Mouse (Mus musculus): ENCODE data around the gene Wwox. TPM values are rescaled to one million over a fixed set of nuclear protein-coding genes. Genes with fewer than 3 reads are reported as not detected.
A peak's percentile ranks its signal among the peaks of the same experiment; 100 is the strongest.

Gene Wwox
- polyA plus RNA-seq, 1 experiment from 2014 or later: 11.0 TPM

DNA sequence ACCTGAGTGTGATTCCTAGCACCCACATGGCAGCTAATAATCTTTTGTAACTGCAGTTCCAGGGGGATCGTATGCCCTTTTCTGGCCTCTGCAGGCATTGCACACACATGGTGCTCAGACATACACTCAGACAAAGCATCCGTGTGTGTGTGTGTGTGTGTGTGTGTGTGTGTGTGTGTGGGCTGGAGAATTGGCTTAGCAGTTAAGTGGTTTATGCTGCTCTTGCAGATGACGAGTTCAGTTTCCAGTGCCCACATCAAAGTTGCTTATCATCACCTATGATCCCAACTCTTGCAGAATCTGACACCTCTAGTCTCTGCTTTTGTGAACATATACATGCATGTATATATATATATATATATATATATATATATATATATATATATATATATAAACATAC is 448.9 kb downstream of the Wwox start:
- Histone ChIP-seq H3K4me1 (ENCODE audit: control insufficient read depth, insufficient read depth, low read length) (peaks cover 11% of the 10 kb centered on the region), H3K4me3 (ENCODE audit: low read depth, low read length) (no peak overlapping the region), H3K9ac (ENCODE audit: low read depth, low read length) (no peak overlapping the region), H3K36me3 (ENCODE audit: control insufficient read depth, insufficient read depth, low read length) (no peaks in the 10 kb centered on the region), H3K4me2 (ENCODE audit: low read depth, low read length) (no peak overlapping the region), H3K9me3 (ENCODE audit: control insufficient read depth, low read length) (no peaks in the 10 kb centered on the region), H3K27me3 (replicated peaks; ENCODE audit: control insufficient read depth, insufficient read depth, low read length) (no peaks in the 10 kb centered on the region), H3K27ac (replicated peaks; ENCODE audit: low read depth, low read length) (no peak overlapping the region)
- ATAC-seq (ENCODE audit: low read depth): no peak
- 84% methylated on average over 3 of the region's 3 CpGs for WGBS
- no peak for DNase-seq (ENCODE audit: low spot score)

DNA sequence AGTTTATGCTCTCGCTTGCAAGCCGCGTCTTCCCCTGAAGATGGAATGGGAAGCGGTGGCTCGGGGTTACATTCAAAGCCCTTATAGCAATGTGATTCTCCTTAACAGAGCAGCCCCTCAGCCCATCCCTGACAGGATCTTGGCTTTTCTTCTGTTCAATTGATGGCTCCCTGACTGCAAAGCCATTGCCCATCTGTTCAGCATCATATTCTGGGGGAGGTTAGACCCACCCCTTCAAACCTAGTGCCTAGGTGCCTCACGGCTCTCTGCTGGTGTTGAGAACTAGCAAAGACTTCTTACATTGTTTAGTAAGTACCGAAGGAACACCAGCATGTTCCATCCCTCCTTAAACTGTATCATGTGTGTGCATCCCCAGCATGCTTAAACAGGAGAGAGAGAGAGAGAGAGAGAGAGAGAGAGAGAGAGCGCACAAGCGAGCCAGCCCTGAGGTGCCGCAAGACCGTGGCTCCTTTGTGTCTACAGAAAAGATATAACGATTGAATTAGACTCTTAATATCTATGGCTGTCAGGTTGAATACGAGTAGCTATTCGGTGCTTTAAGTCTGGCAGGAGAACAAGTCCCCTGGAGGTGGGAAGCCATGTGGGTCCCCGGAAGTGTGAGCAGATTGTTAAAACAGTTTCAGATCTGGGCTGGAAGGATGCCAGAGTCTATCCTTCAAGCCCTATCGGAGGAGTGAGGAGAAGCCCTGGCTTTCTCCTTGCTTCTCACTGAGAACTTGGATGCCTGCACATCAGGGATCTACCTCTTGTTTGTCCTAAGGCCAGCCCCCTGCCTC is 450.3 kb downstream of the Wwox start:
- 48% methylated on average over 16 of the region's 16 CpGs for WGBS
- ATAC-seq (ENCODE audit: low read depth): peak; percentile 53; the same call in 1 of the 2 replicates

DNA sequence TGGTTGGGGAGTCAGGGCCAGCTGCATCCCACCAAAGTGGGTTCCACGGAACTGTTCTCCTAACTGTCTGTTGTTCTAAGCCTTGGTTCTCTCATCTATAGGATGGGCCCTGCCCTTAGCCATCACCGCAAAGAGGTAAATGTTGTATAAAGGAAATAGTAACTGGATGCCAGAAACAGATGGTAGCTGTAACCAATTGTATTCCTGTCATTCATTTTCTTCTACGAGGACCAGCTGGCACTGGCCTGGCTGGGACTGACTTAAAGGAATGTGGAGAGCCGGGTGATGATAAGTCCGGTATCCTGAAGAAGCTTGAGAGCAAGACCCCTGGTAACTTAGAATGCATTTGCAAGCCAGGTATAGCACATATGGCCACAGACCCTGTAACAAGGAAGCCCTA is 451.0 kb downstream of the Wwox start:
- no peak overlapping the region for H3K4me2 ChIP-seq (ENCODE audit: low read depth, low read length)
- DNase-seq (ENCODE audit: low spot score): no peak
- H3K27ac ChIP-seq (replicated peaks; ENCODE audit: low read depth, low read length): no peak overlapping the region
- H3K9ac ChIP-seq (ENCODE audit: low read depth, low read length): no peak overlapping the region
- WGBS: 27% methylated on average over 5 of the region's 5 CpGs
- H3K4me1 ChIP-seq (ENCODE audit: control insufficient read depth, insufficient read depth, low read length): peaks cover 8% of the 10 kb centered on the region
- H3K9me3 ChIP-seq (ENCODE audit: control insufficient read depth, low read length): no peaks in the 10 kb centered on the region
- H3K4me3 ChIP-seq (ENCODE audit: low read depth, low read length): no peak overlapping the region
- ATAC-seq (ENCODE audit: low read depth): peak; percentile 33; the same call in 1 of the 2 replicates
- no peaks in the 10 kb centered on the region for H3K36me3 ChIP-seq (ENCODE audit: control insufficient read depth, insufficient read depth, low read length)
- H3K27me3 ChIP-seq (replicated peaks; ENCODE audit: control insufficient read depth, insufficient read depth, low read length): no peaks in the 10 kb centered on the region

More for the DNA sequence above, 450.3 kb downstream of the Wwox start:
- Histone ChIP-seq H3K9ac (ENCODE audit: low read depth, low read length) (no peak overlapping the region), H3K27me3 (replicated peaks; ENCODE audit: control insufficient read depth, insufficient read depth, low read length) (no peaks in the 10 kb centered on the region), H3K36me3 (ENCODE audit: control insufficient read depth, insufficient read depth, low read length) (no peaks in the 10 kb centered on the region), H3K4me3 (ENCODE audit: low read depth, low read length) (no peak overlapping the region), H3K27ac (replicated peaks; ENCODE audit: low read depth, low read length) (no peak overlapping the region), H3K4me2 (ENCODE audit: low read depth, low read length) (0 out of 2 replicates have a peak overlapping the region, but pooled peaks have one; percentile 10), H3K4me1 (ENCODE audit: control insufficient read depth, insufficient read depth, low read length) (peaks cover 9% of the 10 kb centered on the region), H3K9me3 (ENCODE audit: control insufficient read depth, low read length) (no peaks in the 10 kb centered on the region)
- no peak for DNase-seq (ENCODE audit: low spot score)

DNA sequence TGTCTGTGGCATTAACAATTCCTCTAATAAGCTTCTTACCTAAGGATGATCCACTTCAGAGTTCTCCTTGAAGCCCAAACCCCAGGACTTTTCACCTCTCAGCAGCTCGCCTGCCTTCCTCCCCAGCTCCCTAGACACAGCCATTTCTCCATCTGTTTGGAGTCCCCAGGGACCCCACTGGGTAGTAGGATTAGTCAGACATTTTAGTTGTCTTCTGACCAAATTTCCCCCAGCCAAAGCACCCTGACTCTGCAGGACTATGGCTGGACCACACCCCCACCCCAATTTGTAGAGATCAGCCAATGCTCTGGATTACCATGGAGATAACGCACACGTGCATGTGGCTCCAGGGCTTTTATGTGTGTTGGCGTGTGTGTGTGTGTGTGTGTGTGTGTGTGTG is 451.8 kb downstream of the Wwox start:
- no peaks in the 10 kb centered on the region for H3K27me3 ChIP-seq (replicated peaks; ENCODE audit: control insufficient read depth, insufficient read depth, low read length)
- no peak overlapping the region for H3K4me3 ChIP-seq (ENCODE audit: low read depth, low read length)
- H3K4me1 ChIP-seq (ENCODE audit: control insufficient read depth, insufficient read depth, low read length): peaks cover 8% of the 10 kb centered on the region
- no peak for DNase-seq (ENCODE audit: low spot score)
- 73% methylated on average over 4 of the region's 4 CpGs for WGBS
- H3K4me2 ChIP-seq (ENCODE audit: low read depth, low read length): no peak overlapping the region
- ATAC-seq (ENCODE audit: low read depth): no peak
- no peaks in the 10 kb centered on the region for H3K9me3 ChIP-seq (ENCODE audit: control insufficient read depth, low read length)
- no peak overlapping the region for H3K27ac ChIP-seq (replicated peaks; ENCODE audit: low read depth, low read length)
- H3K36me3 ChIP-seq (ENCODE audit: control insufficient read depth, insufficient read depth, low read length): no peaks in the 10 kb centered on the region
- H3K9ac ChIP-seq (ENCODE audit: low read depth, low read length): no peak overlapping the region

DNA sequence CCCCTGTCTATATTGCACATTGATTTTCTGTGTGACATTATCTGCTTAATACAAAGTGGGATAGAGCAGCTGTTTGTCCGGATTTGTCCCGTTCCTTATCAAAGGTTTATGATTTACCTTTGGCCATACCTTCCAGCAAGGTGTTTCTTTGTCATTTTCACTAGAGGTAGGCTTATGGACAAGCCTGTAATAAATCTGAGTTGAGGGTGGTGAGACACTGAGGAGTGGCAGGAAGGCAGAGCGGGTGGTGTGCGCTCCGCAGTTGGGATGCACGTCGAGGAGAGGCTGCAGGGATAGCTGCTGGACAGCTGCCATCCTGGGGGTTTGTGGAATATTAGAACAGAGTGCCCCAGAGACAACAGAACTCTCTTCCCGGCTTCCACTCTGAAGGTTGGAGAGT is 458.0 kb downstream of the Wwox start:
- WGBS: 71% methylated on average over 8 of the region's 8 CpGs
- Histone ChIP-seq H3K4me2 (ENCODE audit: low read depth, low read length) (no peak overlapping the region), H3K36me3 (ENCODE audit: control insufficient read depth, insufficient read depth, low read length) (no peaks in the 10 kb centered on the region), H3K27me3 (replicated peaks; ENCODE audit: control insufficient read depth, insufficient read depth, low read length) (no peaks in the 10 kb centered on the region), H3K9me3 (ENCODE audit: control insufficient read depth, low read length) (no peaks in the 10 kb centered on the region), H3K4me1 (ENCODE audit: control insufficient read depth, insufficient read depth, low read length) (no peaks in the 10 kb centered on the region), H3K27ac (replicated peaks; ENCODE audit: low read depth, low read length) (no peak overlapping the region), H3K9ac (ENCODE audit: low read depth, low read length) (no peak overlapping the region), H3K4me3 (ENCODE audit: low read depth, low read length) (no peak overlapping the region)
- ATAC-seq (ENCODE audit: low read depth) (no peak), DNase-seq (ENCODE audit: low spot score) (no peak)

- no peak overlapping the region for H3K4me2 ChIP-seq (ENCODE audit: low read depth, low read length)
- DNase-seq (ENCODE audit: low spot score) (peak; percentile 66), ATAC-seq (ENCODE audit: low read depth) (peak; percentile 79; the same call in 1 of the 2 replicates)
- H3K4me1 ChIP-seq (ENCODE audit: control insufficient read depth, insufficient read depth, low read length): no peaks in the 10 kb centered on the region
- H3K4me3 ChIP-seq (ENCODE audit: low read depth, low read length): no peak overlapping the region
- H3K36me3 ChIP-seq (ENCODE audit: control insufficient read depth, insufficient read depth, low read length): no peaks in the 10 kb centered on the region
- no peaks in the 10 kb centered on the region for H3K9me3 ChIP-seq (ENCODE audit: control insufficient read depth, low read length)
- WGBS: 79% methylated on average over 12 of the region's 12 CpGs
- no peaks in the 10 kb centered on the region for H3K27me3 ChIP-seq (replicated peaks; ENCODE audit: control insufficient read depth, insufficient read depth, low read length)
- H3K27ac ChIP-seq (replicated peaks; ENCODE audit: low read depth, low read length): no peak overlapping the region
- H3K9ac ChIP-seq (ENCODE audit: low read depth, low read length): no peak overlapping the region
These were observed 459.7 kb downstream of the Wwox start for GRCm38 (mm10) chr8:114899157-114899556.

GRCm38 (mm10) chr8:114902584-114902983 is 463.1 kb downstream of the Wwox start:
- Histone ChIP-seq H3K9me3 (ENCODE audit: control insufficient read depth, low read length) (no peaks in the 10 kb centered on the region), H3K36me3 (ENCODE audit: control insufficient read depth, insufficient read depth, low read length) (no peaks in the 10 kb centered on the region), H3K4me2 (ENCODE audit: low read depth, low read length) (no peak overlapping the region), H3K27ac (replicated peaks; ENCODE audit: low read depth, low read length) (no peak overlapping the region), H3K27me3 (replicated peaks; ENCODE audit: control insufficient read depth, insufficient read depth, low read length) (no peaks in the 10 kb centered on the region), H3K4me1 (ENCODE audit: control insufficient read depth, insufficient read depth, low read length) (no peaks in the 10 kb centered on the region), H3K9ac (ENCODE audit: low read depth, low read length) (no peak overlapping the region), H3K4me3 (ENCODE audit: low read depth, low read length) (no peak overlapping the region)
- ATAC-seq (ENCODE audit: low read depth): no peak
- DNase-seq (ENCODE audit: low spot score): no peak
- 74% methylated on average over 5 of the region's 5 CpGs for WGBS

DNA sequence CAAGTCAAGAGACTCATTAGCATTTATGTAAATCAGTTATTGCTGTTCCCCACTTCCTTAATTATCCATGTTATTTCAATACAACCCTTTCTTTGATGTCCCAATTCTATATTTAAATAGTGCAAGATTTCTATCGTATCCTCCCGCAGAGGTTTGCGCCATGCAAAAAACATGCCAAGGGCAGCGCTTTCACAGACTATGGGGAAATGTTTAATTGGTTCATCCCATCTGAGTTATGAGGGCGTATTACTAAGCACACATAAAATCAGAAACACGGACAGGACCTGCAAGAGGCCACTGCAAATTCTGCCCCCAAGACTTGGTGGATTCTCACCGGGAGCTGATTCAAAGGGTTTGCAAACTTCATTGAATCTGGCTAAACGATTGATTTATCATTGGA is 468.6 kb downstream of the Wwox start:
- Histone ChIP-seq H3K27ac (replicated peaks; ENCODE audit: low read depth, low read length) (no peak overlapping the region), H3K4me2 (ENCODE audit: low read depth, low read length) (no peak overlapping the region), H3K4me1 (ENCODE audit: control insufficient read depth, insufficient read depth, low read length) (no peaks in the 10 kb centered on the region), H3K36me3 (ENCODE audit: control insufficient read depth, insufficient read depth, low read length) (no peaks in the 10 kb centered on the region), H3K27me3 (replicated peaks; ENCODE audit: control insufficient read depth, insufficient read depth, low read length) (no peaks in the 10 kb centered on the region), H3K9ac (ENCODE audit: low read depth, low read length) (no peak overlapping the region), H3K9me3 (ENCODE audit: control insufficient read depth, low read length) (no peaks in the 10 kb centered on the region), H3K4me3 (ENCODE audit: low read depth, low read length) (no peak overlapping the region)
- ATAC-seq (ENCODE audit: low read depth) (no peak), DNase-seq (ENCODE audit: low spot score) (no peak)
- WGBS: 91% methylated on average over 8 of the region's 8 CpGs

DNA sequence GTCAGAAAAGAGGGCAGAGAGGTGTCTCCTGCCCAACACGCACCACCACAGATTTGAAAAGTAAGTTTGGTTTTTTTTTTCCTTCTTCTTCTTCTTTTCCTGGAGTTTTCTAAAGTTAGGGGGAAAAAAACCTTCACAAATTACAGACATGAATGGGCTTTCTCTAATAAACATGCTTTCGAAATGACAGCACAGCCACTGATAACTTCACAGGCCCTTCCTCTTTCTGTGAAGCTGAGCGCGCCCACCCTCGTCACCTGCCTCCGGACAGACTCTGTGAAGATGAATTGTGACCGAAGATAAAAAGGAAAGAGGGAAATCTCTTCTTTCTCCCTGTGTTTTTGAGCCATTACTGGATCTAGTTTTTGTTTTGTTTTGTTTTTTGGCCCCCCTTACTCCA is 469.1 kb downstream of the Wwox start:
- no peaks in the 10 kb centered on the region for H3K9me3 ChIP-seq (ENCODE audit: control insufficient read depth, low read length)
- no peak overlapping the region for H3K4me3 ChIP-seq (ENCODE audit: low read depth, low read length)
- H3K36me3 ChIP-seq (ENCODE audit: control insufficient read depth, insufficient read depth, low read length): no peaks in the 10 kb centered on the region
- H3K9ac ChIP-seq (ENCODE audit: low read depth, low read length): no peak overlapping the region
- no peak for ATAC-seq (ENCODE audit: low read depth)
- H3K4me2 ChIP-seq (ENCODE audit: low read depth, low read length): no peak overlapping the region
- DNase-seq (ENCODE audit: low spot score): no peak
- no peaks in the 10 kb centered on the region for H3K4me1 ChIP-seq (ENCODE audit: control insufficient read depth, insufficient read depth, low read length)
- H3K27me3 ChIP-seq (replicated peaks; ENCODE audit: control insufficient read depth, insufficient read depth, low read length): no peaks in the 10 kb centered on the region
- WGBS: 91% methylated on average over 7 of the region's 7 CpGs
- no peak overlapping the region for H3K27ac ChIP-seq (replicated peaks; ENCODE audit: low read depth, low read length)
